Mouse (Mus musculus): ENCODE results near the gene Numb.
A peak's percentile ranks its signal among the peaks of the same experiment; 100 is the strongest.
"Not testable (repeated sequence)": the region's sequence is repeated elsewhere in the genome, so short reads cannot be mapped to it uniquely, and the experiment has no call there.

The Numb gene

GRCm38 (mm10) chr12:83921535-83922381 lies at the start of gene Numb:
Gene Numb, minus strand, starts transcription at chr12:83921934.
- DNase-seq (ENCODE audit: low read depth, low spot score) = peak; percentile 98

GRCm38 (mm10) chr12:83965235-83965634 lies 43.5 kb upstream of the Numb start:
- DNase-seq (ENCODE audit: low read depth, low spot score) = no peak

GRCm38 (mm10) chr12:83958278-83958677 lies 36.5 kb upstream of the Numb start:
- no peak for DNase-seq (ENCODE audit: low read depth, low spot score)

- no peak for DNase-seq (ENCODE audit: low read depth, low spot score)
Observed at GRCm38 (mm10) chr12:83951711-83952575, 30.2 kb upstream of the Numb start.

GRCm38 (mm10) chr12:83950840-83951701 lies 29.3 kb upstream of the Numb start:
- DNase-seq (ENCODE audit: low read depth, low spot score) = peak; percentile 42

- DNase-seq (ENCODE audit: low read depth, low spot score) = peak; percentile 85
Observed at GRCm38 (mm10) chr12:83950493-83950839, 28.7 kb upstream of the Numb start, which contains the start of gene Riox1. Gene Riox1, plus strand, starts transcription at chr12:83950608.

GRCm38 (mm10) chr12:83949776-83950492 lies 28.2 kb upstream of the Numb start:
- DNase-seq (ENCODE audit: low read depth, low spot score) = no peak

- DNase-seq (ENCODE audit: low read depth, low spot score) = no peak
Observed at GRCm38 (mm10) chr12:83949043-83949442, 27.3 kb upstream of the Numb start.

GRCm38 (mm10) chr12:83947260-83947811 lies 25.6 kb upstream of the Numb start:
- DNase-seq (ENCODE audit: low read depth, low spot score) = no peak

- DNase-seq (ENCODE audit: low read depth, low spot score) = no peak
Observed at GRCm38 (mm10) chr12:83941938-83942337, 20.2 kb upstream of the Numb start.

GRCm38 (mm10) chr12:83940031-83940430 lies 18.3 kb upstream of the Numb start:
- DNase-seq (ENCODE audit: low read depth, low spot score) = no peak

GRCm38 (mm10) chr12:83939332-83939731 lies 17.6 kb upstream of the Numb start:
- no peak for DNase-seq (ENCODE audit: low read depth, low spot score)

GRCm38 (mm10) chr12:83938592-83938991 lies 16.9 kb upstream of the Numb start:
- not testable (repeated sequence) for DNase-seq (ENCODE audit: low read depth, low spot score)

GRCm38 (mm10) chr12:83937600-83937999 lies 15.9 kb upstream of the Numb start:
- DNase-seq (ENCODE audit: low read depth, low spot score) = no peak

GRCm38 (mm10) chr12:83929186-83929804 lies 7.6 kb upstream of the Numb start:
- DNase-seq (ENCODE audit: low read depth, low spot score) = no peak

- DNase-seq (ENCODE audit: low read depth, low spot score) = no peak
Observed at GRCm38 (mm10) chr12:83927747-83928146, 6.0 kb upstream of the Numb start.

- no peak for DNase-seq (ENCODE audit: low read depth, low spot score)
Observed at GRCm38 (mm10) chr12:83926061-83926460, 4.3 kb upstream of the Numb start.

GRCm38 (mm10) chr12:83925160-83925703 lies 3.5 kb upstream of the Numb start:
- no peak for DNase-seq (ENCODE audit: low read depth, low spot score)

GRCm38 (mm10) chr12:83924332-83924731 lies 2.6 kb upstream of the Numb start:
- DNase-seq (ENCODE audit: low read depth, low spot score) = no peak

- DNase-seq (ENCODE audit: low read depth, low spot score) = no peak
Observed at GRCm38 (mm10) chr12:83923486-83923859, 1.7 kb upstream of the Numb start.

Measured in forelimb bud, embryonic 11.5 days (tissue).